Mouse (Mus musculus) intestine, embryonic 14.5 days (tissue): ENCODE measurements around the gene Ppara. TPM values are rescaled to one million over a fixed set of nuclear protein-coding genes. Genes with fewer than 3 reads are reported as not detected.

Experiments used
- ATAC-seq: fragments of 200-750 bp; cut with Nextera tagmentation; replicated peaks from 2 replicates; pipeline ENCODE4 v1.8.0; 2017; ENCODE audit warnings: low read depth, moderate number of reproducible peaks, moderate TSS enrichment, moderate library complexity; ENCODE audit not compliant: low FRiP score, low TSS enrichment
- DNase-seq: peaks from one replicate; pipeline ENCODE4 v3.0.0-alpha.2; 2018; ENCODE audit warnings: low spot score
- H3K27ac ChIP-seq: fragments of 300-500 bp; sonication (generic); 2 replicates; pipeline ENCODE4 v1.5.1; 2014; ENCODE audit warnings: low read depth, mild to moderate bottlenecking, control low read depth
- H3K27me3 ChIP-seq: fragments of 300-500 bp; sonication (generic); replicated peaks from 2 replicates; pipeline ENCODE4 v1.6.1; 2014; ENCODE audit warnings: low read length, control low read depth; ENCODE audit not compliant: control insufficient read depth, insufficient read depth
- H3K36me3 ChIP-seq: fragments of 300-500 bp; sonication (generic); 2 replicates; pipeline ENCODE4 v1.6.1; 2014; ENCODE audit warnings: low read length, control low read depth; ENCODE audit not compliant: control insufficient read depth, insufficient read depth
- H3K4me1 ChIP-seq: fragments of 300-500 bp; sonication (generic); replicated peaks from 2 replicates; pipeline ENCODE4 v1.6.1; 2014; ENCODE audit warnings: low read length, control low read depth, mixed read lengths; ENCODE audit not compliant: control insufficient read depth, insufficient read depth
- H3K4me2 ChIP-seq: fragments of 300-500 bp; sonication (generic); 2 replicates; pipeline ENCODE4 v1.6.1; 2014; ENCODE audit warnings: low read length
- H3K4me3 ChIP-seq: fragments of 300-500 bp; sonication (generic); 2 replicates; pipeline ENCODE4 v1.5.1; 2014; ENCODE audit warnings: low read depth, low read length, control low read depth, mixed read lengths
- H3K9ac ChIP-seq: fragments of 300-500 bp; sonication (generic); 2 replicates; pipeline ENCODE4 v1.6.1; 2014; ENCODE audit warnings: mild to moderate bottlenecking, low read length
- H3K9me3 ChIP-seq: fragments of 300-500 bp; sonication (generic); 2 replicates; pipeline ENCODE4 v1.6.1; 2016; ENCODE audit warnings: low read length, control low read depth; ENCODE audit not compliant: control insufficient read depth
- WGBS: fragments of 180-500 bp; shearing (Covaris S2); extraction: QIAGEN DNeasy Blood & Tissue Kit; methylation state at CpG from one replicate; pipeline ENCODE4 v1.1.7; 2014; 5-methylcytosine and 5-hydroxymethylcytosine counted together
- polyA plus RNA-seq: library from polyadenylated mRNA; unstranded; fragments of >200 nt; fragmentation: Nextera tagmentation; extraction: Ambion mirVana; gene quantifications from 2 replicates; pipeline ENCODE4 v1.2.1, GENCODE M21; 2014

Gene Ppara
- polyA plus RNA-seq, 1 experiment from 2014 or later = 7.6 TPM

GRCm38 (mm10) chr15:85736506-85736905 is 1.7 kb downstream of the Ppara start:
- DNase-seq (no peak), ATAC-seq (no peak)
- H3K27me3 ChIP-seq = peaks cover 53% of the 10 kb centered on the region
- H3K36me3 ChIP-seq = no peaks in the 10 kb centered on the region
- no peak overlapping the region for H3K9ac ChIP-seq
- H3K9me3 ChIP-seq = no peaks in the 10 kb centered on the region
- H3K27ac ChIP-seq = no peak overlapping the region
- 0 out of 2 replicates have a peak overlapping the region, but pooled peaks have one; percentile 70 for H3K4me3 ChIP-seq
- 52% methylated on average over 10 of the region's 10 CpGs for WGBS
- peaks cover 5% of the 10 kb centered on the region; the same call in 1 of the 2 replicates for H3K4me1 ChIP-seq
- H3K4me2 ChIP-seq = peak overlapping the region; percentile 93; the same call in 1 of the 2 replicates

DNA sequence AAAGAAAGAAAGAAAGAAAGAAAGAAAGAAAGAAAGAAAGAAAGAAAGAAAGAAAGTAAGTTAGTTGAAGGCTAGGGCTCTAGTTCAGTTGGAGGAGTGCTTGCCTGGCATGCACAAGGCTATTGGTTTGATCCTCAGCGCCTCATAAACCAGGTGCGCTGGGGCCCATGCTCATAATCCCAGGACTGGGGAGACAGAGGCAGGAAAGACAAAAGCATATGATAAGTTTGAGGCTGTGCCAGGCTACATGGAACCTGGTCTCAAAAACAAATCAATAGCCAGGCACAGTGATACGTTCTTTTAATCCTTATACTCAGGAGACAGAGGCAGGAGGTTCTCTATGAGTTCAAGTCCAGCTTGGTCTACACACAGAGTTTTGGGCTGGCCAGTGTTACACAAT is 3.6 kb downstream of the Ppara start:
- no peak overlapping the region for H3K4me2 ChIP-seq
- DNase-seq (no peak), ATAC-seq (no peak)
- H3K4me1 ChIP-seq = peaks cover 5% of the 10 kb centered on the region; the same call in 1 of the 2 replicates
- H3K9ac ChIP-seq = no peak overlapping the region
- H3K9me3 ChIP-seq = no peaks in the 10 kb centered on the region
- no peak overlapping the region for H3K4me3 ChIP-seq
- WGBS = 66% methylated on average over 3 of the region's 3 CpGs
- H3K27ac ChIP-seq = no peak overlapping the region
- H3K36me3 ChIP-seq = no peaks in the 10 kb centered on the region
- H3K27me3 ChIP-seq = peaks cover 39% of the 10 kb centered on the region

GRCm38 (mm10) chr15:85738939-85739338 is 4.2 kb downstream of the Ppara start:
- no peak for ATAC-seq
- no peaks in the 10 kb centered on the region for H3K36me3 ChIP-seq
- H3K4me1 ChIP-seq = peaks cover 5% of the 10 kb centered on the region; the same call in 1 of the 2 replicates
- peaks cover 34% of the 10 kb centered on the region for H3K27me3 ChIP-seq
- WGBS = 77% methylated on average over 5 of the region's 5 CpGs
- H3K27ac ChIP-seq = no peak overlapping the region
- H3K9ac ChIP-seq = no peak overlapping the region
- DNase-seq = no peak
- H3K9me3 ChIP-seq = no peaks in the 10 kb centered on the region
- H3K4me3 ChIP-seq = no peak overlapping the region
- no peak overlapping the region for H3K4me2 ChIP-seq

GRCm38 (mm10) chr15:85742608-85743007 is 7.8 kb downstream of the Ppara start:
- Histone ChIP-seq H3K4me1 (no peaks in the 10 kb centered on the region), H3K27me3 (peaks cover 5% of the 10 kb centered on the region; the same call in 1 of the 2 replicates), H3K4me3 (no peak overlapping the region), H3K36me3 (no peaks in the 10 kb centered on the region), H3K9me3 (no peaks in the 10 kb centered on the region), H3K4me2 (no peak overlapping the region), H3K9ac (no peak overlapping the region), H3K27ac (no peak overlapping the region)
- ATAC-seq = no peak
- DNase-seq = no peak
- 80% methylated on average over 9 of the region's 9 CpGs for WGBS

DNA sequence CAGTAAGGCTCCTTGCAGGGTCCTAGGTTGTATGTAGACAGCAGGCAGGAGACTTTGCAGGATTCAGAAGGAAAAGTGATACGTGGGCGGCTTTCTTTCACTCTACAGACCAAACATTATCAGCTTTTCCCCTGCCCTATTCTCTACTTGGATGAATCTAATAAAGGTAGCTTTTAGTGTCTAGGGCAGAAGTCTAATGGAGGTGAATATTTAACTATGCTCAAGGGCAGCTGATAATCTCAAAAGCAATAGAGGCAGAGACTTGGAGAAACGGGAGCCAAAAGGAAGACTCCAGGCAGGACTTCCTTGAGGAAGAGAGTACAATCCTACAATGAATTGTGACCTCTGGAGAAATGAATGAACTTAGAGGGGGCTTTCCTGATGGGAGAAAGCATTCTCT is 9.2 kb downstream of the Ppara start:
- no peaks in the 10 kb centered on the region for H3K4me1 ChIP-seq
- no peak overlapping the region for H3K4me3 ChIP-seq
- no peaks in the 10 kb centered on the region for H3K9me3 ChIP-seq
- 69% methylated on average over 3 of the region's 3 CpGs for WGBS
- no peaks in the 10 kb centered on the region for H3K36me3 ChIP-seq
- H3K27ac ChIP-seq = no peak overlapping the region
- H3K9ac ChIP-seq = no peak overlapping the region
- no peaks in the 10 kb centered on the region for H3K27me3 ChIP-seq
- no peak overlapping the region for H3K4me2 ChIP-seq
- DNase-seq (no peak), ATAC-seq (no peak)

- DNase-seq (no peak), ATAC-seq (no peak)
- H3K36me3 ChIP-seq = no peaks in the 10 kb centered on the region
- H3K27me3 ChIP-seq = no peaks in the 10 kb centered on the region
- H3K9me3 ChIP-seq = no peaks in the 10 kb centered on the region
- H3K4me3 ChIP-seq = no peak overlapping the region
- no peak overlapping the region for H3K4me2 ChIP-seq
- no peaks in the 10 kb centered on the region for H3K4me1 ChIP-seq
- no peak overlapping the region for H3K9ac ChIP-seq
- no peak overlapping the region for H3K27ac ChIP-seq
- 71% methylated on average over 8 of the region's 8 CpGs for WGBS
These were observed 11.4 kb downstream of the Ppara start for GRCm38 (mm10) chr15:85746178-85746577.

- no peaks in the 10 kb centered on the region for H3K4me1 ChIP-seq
- H3K36me3 ChIP-seq = no peaks in the 10 kb centered on the region
- 72% methylated on average over 13 of the region's 13 CpGs for WGBS
- H3K9ac ChIP-seq = no peak overlapping the region
- DNase-seq (no peak), ATAC-seq (no peak)
- H3K4me2 ChIP-seq = no peak overlapping the region
- H3K9me3 ChIP-seq = no peaks in the 10 kb centered on the region
- no peak overlapping the region for H3K27ac ChIP-seq
- H3K27me3 ChIP-seq = no peaks in the 10 kb centered on the region
- H3K4me3 ChIP-seq = no peak overlapping the region
These were observed 11.9 kb downstream of the Ppara start for GRCm38 (mm10) chr15:85746671-85747070.

DNA sequence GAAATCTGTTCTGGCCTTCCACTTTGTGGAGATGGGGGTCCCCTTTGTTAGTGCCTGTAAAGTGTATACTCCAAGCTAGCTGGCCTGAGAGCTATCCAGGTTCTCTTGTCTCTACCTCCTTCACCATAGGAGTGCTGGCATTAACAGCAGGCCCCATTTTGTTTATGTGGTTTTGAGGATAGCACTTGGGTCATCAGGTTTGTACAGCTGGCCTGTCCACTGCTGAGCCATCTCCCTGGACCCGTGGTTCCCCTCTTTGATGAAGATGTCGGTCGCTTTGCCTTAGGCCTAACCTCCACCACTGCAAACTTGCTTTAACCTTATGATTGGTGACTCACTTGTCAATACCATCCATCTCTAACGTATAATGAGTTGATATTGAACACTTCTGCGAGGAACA is 13.2 kb downstream of the Ppara start:
- DNase-seq (no peak), ATAC-seq (no peak)
- H3K4me1 ChIP-seq = no peaks in the 10 kb centered on the region
- no peak overlapping the region for H3K27ac ChIP-seq
- no peaks in the 10 kb centered on the region for H3K27me3 ChIP-seq
- H3K9me3 ChIP-seq = no peaks in the 10 kb centered on the region
- no peaks in the 10 kb centered on the region for H3K36me3 ChIP-seq
- WGBS = 90% methylated on average over 5 of the region's 5 CpGs
- H3K4me3 ChIP-seq = no peak overlapping the region
- no peak overlapping the region for H3K9ac ChIP-seq
- H3K4me2 ChIP-seq = no peak overlapping the region

- no peaks in the 10 kb centered on the region for H3K9me3 ChIP-seq
- H3K4me2 ChIP-seq = no peak overlapping the region
- no peaks in the 10 kb centered on the region for H3K4me1 ChIP-seq
- no peak overlapping the region for H3K27ac ChIP-seq
- no peak overlapping the region for H3K9ac ChIP-seq
- no peaks in the 10 kb centered on the region for H3K36me3 ChIP-seq
- no peak for ATAC-seq
- 80% methylated on average over 3 of the region's 3 CpGs for WGBS
- H3K27me3 ChIP-seq = no peaks in the 10 kb centered on the region
- no peak for DNase-seq
- no peak overlapping the region for H3K4me3 ChIP-seq
These were observed 13.7 kb downstream of the Ppara start for GRCm38 (mm10) chr15:85748466-85748865.
